Mouse (Mus musculus): ENCODE measurements around the gene Stat6. TPM values are rescaled to one million over a fixed set of nuclear protein-coding genes. Genes with fewer than 3 reads are reported as not detected.

The Stat6 gene
- polyA plus RNA-seq, 1 experiment from 2014 or later: 46.8 TPM

DNA sequence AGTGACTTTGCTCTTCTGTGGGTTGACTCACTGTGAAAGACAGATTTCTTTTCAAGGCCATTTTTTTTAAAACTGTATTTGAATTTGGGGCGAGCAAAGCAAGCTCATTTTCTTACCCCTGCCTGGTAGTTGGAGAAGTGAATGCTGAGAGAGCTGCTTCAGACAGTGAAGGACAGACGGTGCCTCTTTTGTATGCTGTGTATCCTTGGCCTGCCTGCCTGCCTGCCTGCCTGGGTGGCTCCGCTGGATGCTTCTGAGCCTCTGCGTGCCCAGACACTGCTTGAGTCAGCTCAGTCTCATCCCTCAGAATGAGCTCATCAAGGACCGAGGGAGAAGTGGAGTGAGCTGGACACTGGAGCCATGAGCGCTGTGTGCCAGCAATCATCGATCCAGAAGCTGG, 56.2 kb downstream of the Stat6 start:
- Histone ChIP-seq H3K4me1 (ENCODE audit: control insufficient read depth, insufficient read depth, low read length) (peaks cover 4% of the 10 kb centered on the region; the same call in 1 of the 2 replicates), H3K4me3 (ENCODE audit: low read length) (no peak overlapping the region), H3K27ac (ENCODE audit: low read length) (no peak overlapping the region), H3K9me3 (ENCODE audit: control insufficient read depth, low read length) (no peaks in the 10 kb centered on the region), H3K27me3 (replicated peaks; ENCODE audit: control insufficient read depth, insufficient read depth, low read length) (no peaks in the 10 kb centered on the region), H3K9ac (ENCODE audit: low read depth, low read length) (no peak overlapping the region), H3K4me2 (ENCODE audit: low read depth, low read length) (no peak overlapping the region), H3K36me3 (ENCODE audit: control insufficient read depth, insufficient read depth, low read length) (no peaks in the 10 kb centered on the region)
- 91% methylated on average over 7 of the region's 7 CpGs for WGBS
- no peak for ATAC-seq

- H3K27ac ChIP-seq (ENCODE audit: low read length): peak overlapping the region; percentile 53; the same call in 1 of the 2 replicates
- H3K4me3 ChIP-seq (ENCODE audit: low read length): peak overlapping the region; percentile 38
- H3K4me2 ChIP-seq (ENCODE audit: low read depth, low read length): peak overlapping the region; percentile 29
- H3K9me3 ChIP-seq (ENCODE audit: control insufficient read depth, low read length): no peaks in the 10 kb centered on the region
- H3K4me1 ChIP-seq (ENCODE audit: control insufficient read depth, insufficient read depth, low read length): peaks cover 6% of the 10 kb centered on the region
- H3K36me3 ChIP-seq (ENCODE audit: control insufficient read depth, insufficient read depth, low read length): no peaks in the 10 kb centered on the region
- H3K9ac ChIP-seq (ENCODE audit: low read depth, low read length): no peak overlapping the region; the same call in 1 of the 2 replicates
- H3K27me3 ChIP-seq (replicated peaks; ENCODE audit: control insufficient read depth, insufficient read depth, low read length): no peaks in the 10 kb centered on the region
- ATAC-seq: peak; percentile 82
- WGBS: 28% methylated on average over 4 of the region's 4 CpGs
Observed at GRCm38 (mm10) chr10:127703299-127703698, 60.5 kb downstream of the Stat6 start.

GRCm38 (mm10) chr10:127704293-127704692, 61.5 kb downstream of the Stat6 start:
- Histone ChIP-seq H3K36me3 (ENCODE audit: control insufficient read depth, insufficient read depth, low read length) (no peaks in the 10 kb centered on the region), H3K27ac (ENCODE audit: low read length) (peak overlapping the region; percentile 53), H3K9me3 (ENCODE audit: control insufficient read depth, low read length) (no peaks in the 10 kb centered on the region), H3K9ac (ENCODE audit: low read depth, low read length) (no peak overlapping the region), H3K27me3 (replicated peaks; ENCODE audit: control insufficient read depth, insufficient read depth, low read length) (no peaks in the 10 kb centered on the region), H3K4me1 (ENCODE audit: control insufficient read depth, insufficient read depth, low read length) (peaks cover 6% of the 10 kb centered on the region), H3K4me3 (ENCODE audit: low read length) (peak overlapping the region; percentile 38), H3K4me2 (ENCODE audit: low read depth, low read length) (peak overlapping the region; percentile 29)
- peak; percentile 91 for ATAC-seq
- 43% methylated on average over 2 of the region's 2 CpGs for WGBS

- Histone ChIP-seq H3K4me3 (ENCODE audit: low read length) (peak within 1 kb of the TSS; percentile 38), H3K27ac (ENCODE audit: low read length) (peak within 1 kb of the TSS; percentile 53)
- 54% methylated on average over 2 of the region's 2 CpGs for WGBS
Observed at GRCm38 (mm10) chr10:127704766-127705220, 62.0 kb downstream of the Stat6 start, which contains the start of gene Myo1a. Gene Myo1a (plus strand): TSS chr10:127705170.

GRCm38 (mm10) chr10:127705783-127706182, 63.0 kb downstream of the Stat6 start:
- ATAC-seq: no peak
- Histone ChIP-seq H3K4me2 (ENCODE audit: low read depth, low read length) (no peak overlapping the region), H3K4me3 (ENCODE audit: low read length) (no peak overlapping the region), H3K36me3 (ENCODE audit: control insufficient read depth, insufficient read depth, low read length) (no peaks in the 10 kb centered on the region), H3K4me1 (ENCODE audit: control insufficient read depth, insufficient read depth, low read length) (peaks cover 6% of the 10 kb centered on the region), H3K9ac (ENCODE audit: low read depth, low read length) (no peak overlapping the region), H3K27me3 (replicated peaks; ENCODE audit: control insufficient read depth, insufficient read depth, low read length) (no peaks in the 10 kb centered on the region), H3K9me3 (ENCODE audit: control insufficient read depth, low read length) (no peaks in the 10 kb centered on the region), H3K27ac (ENCODE audit: low read length) (no peak overlapping the region)
- WGBS: 90% methylated on average over 4 of the region's 4 CpGs

More at GRCm38 (mm10) chr10:127704766-127705220, 62.0 kb downstream of the Stat6 start, which contains the start of gene Myo1a:
- H3K4me1 ChIP-seq (ENCODE audit: control insufficient read depth, insufficient read depth, low read length): peaks cover 6% of the 10 kb centered on the region
- no peaks in the 10 kb centered on the region for H3K36me3 ChIP-seq (ENCODE audit: control insufficient read depth, insufficient read depth, low read length)
- no peaks in the 10 kb centered on the region for H3K9me3 ChIP-seq (ENCODE audit: control insufficient read depth, low read length)
- no peak within 1 kb of the TSS for H3K9ac ChIP-seq (ENCODE audit: low read depth, low read length)
- ATAC-seq: peak; percentile 3; the same call in 1 of the 2 replicates
- no peaks in the 10 kb centered on the region for H3K27me3 ChIP-seq (replicated peaks; ENCODE audit: control insufficient read depth, insufficient read depth, low read length)
- H3K4me2 ChIP-seq (ENCODE audit: low read depth, low read length): peak within 1 kb of the TSS; percentile 35

- no peaks in the 10 kb centered on the region for H3K36me3 ChIP-seq (ENCODE audit: control insufficient read depth, insufficient read depth, low read length)
- peaks cover 6% of the 10 kb centered on the region for H3K4me1 ChIP-seq (ENCODE audit: control insufficient read depth, insufficient read depth, low read length)
- no peak overlapping the region for H3K4me2 ChIP-seq (ENCODE audit: low read depth, low read length)
- H3K9me3 ChIP-seq (ENCODE audit: control insufficient read depth, low read length): no peaks in the 10 kb centered on the region
- 81% methylated on average over 7 of the region's 7 CpGs for WGBS
- no peak overlapping the region for H3K4me3 ChIP-seq (ENCODE audit: low read length)
- H3K9ac ChIP-seq (ENCODE audit: low read depth, low read length): no peak overlapping the region
- no peak overlapping the region for H3K27ac ChIP-seq (ENCODE audit: low read length)
- ATAC-seq: no peak
- no peaks in the 10 kb centered on the region for H3K27me3 ChIP-seq (replicated peaks; ENCODE audit: control insufficient read depth, insufficient read depth, low read length)
Observed at GRCm38 (mm10) chr10:127707721-127708120, 64.9 kb downstream of the Stat6 start.

DNA sequence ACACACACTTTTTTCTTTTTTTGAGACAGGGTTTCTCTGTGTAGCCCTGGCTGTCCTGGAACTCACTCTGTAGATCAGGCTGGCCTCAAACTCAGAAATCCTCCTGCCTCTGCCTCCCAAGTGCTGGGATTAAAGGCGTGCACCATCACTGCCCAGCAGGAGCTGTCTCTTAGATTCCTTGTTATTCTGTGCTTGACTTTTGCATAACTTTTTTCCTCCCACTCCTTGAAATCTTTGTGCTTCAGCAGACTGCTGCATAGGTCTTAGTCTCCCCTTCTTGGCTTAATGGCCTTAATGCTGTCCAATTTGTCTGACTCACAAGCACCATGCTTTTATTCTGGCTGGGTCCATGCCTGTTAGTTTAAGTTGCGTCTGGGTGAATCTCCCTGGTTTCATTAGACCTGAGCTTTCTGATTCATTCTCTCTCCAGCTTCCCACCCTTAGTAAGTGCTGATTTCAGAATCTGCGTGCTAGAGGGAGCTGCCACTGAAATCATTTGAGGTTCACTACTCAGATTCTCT, 66.1 kb downstream of the Stat6 start:
- no peak overlapping the region for H3K4me2 ChIP-seq (ENCODE audit: low read depth, low read length)
- H3K9me3 ChIP-seq (ENCODE audit: control insufficient read depth, low read length): no peaks in the 10 kb centered on the region
- peaks cover 6% of the 10 kb centered on the region for H3K4me1 ChIP-seq (ENCODE audit: control insufficient read depth, insufficient read depth, low read length)
- H3K27ac ChIP-seq (ENCODE audit: low read length): no peak overlapping the region
- no peak overlapping the region for H3K9ac ChIP-seq (ENCODE audit: low read depth, low read length)
- H3K36me3 ChIP-seq (ENCODE audit: control insufficient read depth, insufficient read depth, low read length): no peaks in the 10 kb centered on the region
- no peak for ATAC-seq
- H3K27me3 ChIP-seq (replicated peaks; ENCODE audit: control insufficient read depth, insufficient read depth, low read length): no peaks in the 10 kb centered on the region
- 84% methylated on average over 3 of the region's 3 CpGs for WGBS
- H3K4me3 ChIP-seq (ENCODE audit: low read length): no peak overlapping the region

DNA sequence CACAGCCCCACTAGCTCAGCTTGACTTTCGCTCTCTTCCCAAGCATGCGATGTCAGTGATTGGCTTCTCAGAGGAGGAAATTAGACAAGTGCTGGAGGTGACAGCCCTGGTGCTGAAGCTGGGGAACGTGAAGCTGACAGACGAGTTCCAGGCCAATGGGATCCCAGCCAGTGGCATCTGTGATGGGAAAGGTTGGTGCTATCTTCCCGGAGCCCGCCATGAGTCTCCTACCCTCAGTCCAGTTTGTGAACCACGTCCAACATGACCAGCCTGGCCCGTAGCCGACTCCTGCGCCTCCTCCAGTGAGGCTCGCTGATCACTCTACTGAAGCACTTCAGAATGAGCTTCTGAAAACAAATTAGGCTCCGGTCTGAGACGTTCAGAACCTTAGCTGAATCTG, 67.5 kb downstream of the Stat6 start:
- no peaks in the 10 kb centered on the region for H3K9me3 ChIP-seq (ENCODE audit: control insufficient read depth, low read length)

More for the DNA sequence above, 67.5 kb downstream of the Stat6 start:
- Histone ChIP-seq H3K4me1 (ENCODE audit: control insufficient read depth, insufficient read depth, low read length) (no peaks in the 10 kb centered on the region; the same call in none of the 2 replicates), H3K4me2 (ENCODE audit: low read depth, low read length) (no peak overlapping the region), H3K27ac (ENCODE audit: low read length) (no peak overlapping the region), H3K27me3 (replicated peaks; ENCODE audit: control insufficient read depth, insufficient read depth, low read length) (no peaks in the 10 kb centered on the region), H3K4me3 (ENCODE audit: low read length) (no peak overlapping the region), H3K36me3 (ENCODE audit: control insufficient read depth, insufficient read depth, low read length) (no peaks in the 10 kb centered on the region), H3K9ac (ENCODE audit: low read depth, low read length) (no peak overlapping the region)
- WGBS: 79% methylated on average over 13 of the region's 13 CpGs
- ATAC-seq: no peak
